Mouse (Mus musculus): Measurements from ENCODE around the gene Vgll3.

DNA sequence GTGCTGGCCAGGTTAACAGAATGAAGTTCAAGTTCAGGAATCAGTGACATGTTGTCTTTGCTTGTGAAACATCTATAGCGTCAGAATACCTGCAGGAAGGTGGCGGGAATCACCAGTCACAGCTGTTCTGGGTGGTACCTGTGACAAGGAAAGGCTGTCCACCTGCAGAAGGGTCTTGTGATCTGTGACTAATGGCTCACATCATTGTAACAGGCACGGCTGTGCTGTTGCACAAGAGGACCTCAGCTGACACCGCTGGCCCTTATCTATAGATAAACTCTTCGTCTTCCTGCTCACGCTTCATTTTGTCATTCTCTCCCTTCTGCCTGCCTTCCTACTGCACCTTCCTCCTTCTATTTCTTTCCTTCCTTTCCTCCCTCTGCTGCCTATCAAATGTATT, 14.0 kb downstream of the Vgll3 start:
- TF ChIP-seq CTCF (IDR thresholded peaks at IDR 0.05; ENCODE audit: borderline replicate concordance, insufficient read depth, low read depth, low read length) = no peak
- no peak for TF ChIP-seq POLR2A (IDR thresholded peaks at IDR 0.05; ENCODE audit: borderline replicate concordance, insufficient read depth, low read length)

Measured in cerebellum, adult 2 months (tissue).